ENCODE assay signal across 8 mouse cellular contexts in genomic region chr1:39478896-39479200, GRCm38 (mm10). TPM values are rescaled to one million over a fixed set of nuclear protein-coding genes. Genes with fewer than 3 reads are reported as not detected.
DNase-seq lines count a peak whose midpoint lies in the region; ATAC-seq and TF ChIP-seq lines count a peak whose summit lies in the region.

No protein-coding gene starts in this region.

- H3K79me2 ChIP-seq in heart, adult 2 months (replicated peaks; ENCODE audit: control insufficient read depth, insufficient read depth, low read length): no peaks in the 10 kb centered on the region
- no peaks in the 10 kb centered on the region for H3K79me2 ChIP-seq in CH12.LX (replicated peaks; ENCODE audit: control insufficient read depth, extremely low read depth, insufficient read depth, poor library complexity, severe bottlenecking)

- dilution Hi-C loops in CH12.LX (cut with MboI; ENCODE audit: extremely low pct_ligation_motif_present, extremely low pct_unique_long_range_greater_than_20kb, low sequenced_read_pairs): no loop called here

- no peak for TF ChIP-seq RAD21 in CH12.LX (IDR thresholded peaks at IDR 0.05; ENCODE audit: low read depth, low read length)

- intact Hi-C loops in heart, adult 2 months (cut with DNase I): loop anchor here (2.0 to 5.0 kb wide), 5 partner anchors 42 to 492 kb away; no protein-coding TSS in a partner anchor
- intact Hi-C loops in gastrocnemius, postnatal 36 days (cut with DNase I): no loop called here

- in situ Hi-C loops in CH12.LX (cut with MboI; ENCODE audit: low pct_ligation_motif_present, low pct_unique_long_range_greater_than_20kb, low sequenced_read_pairs): no loop called here

- no peaks in the 10 kb centered on the region for H3K36me3 ChIP-seq in heart, adult 2 months (ENCODE audit: control insufficient read depth, insufficient read depth, low read length)
- no peaks in the 10 kb centered on the region for H3K36me3 ChIP-seq in CH12.LX (replicated peaks in 1 of 2; ENCODE audit: control insufficient read depth in 1 of 2, insufficient read depth in 1 of 2, low read length in 1 of 2)
- H3K36me3 ChIP-seq in forebrain, embryonic 16.5 days (ENCODE audit: control insufficient read depth, insufficient read depth): no peaks in the 10 kb centered on the region
- no peaks in the 10 kb centered on the region; the same call in 1 of the 2 replicates for H3K36me3 ChIP-seq in liver, embryonic 16.5 days (ENCODE audit: control insufficient read depth, insufficient read depth)

- ATAC-seq in forebrain, embryonic 16.5 days: no peak
- no peak for ATAC-seq in liver, embryonic 16.5 days (ENCODE audit: low read depth)

- no peak overlapping the region for H3K9ac ChIP-seq in heart, adult 2 months (ENCODE audit: low read depth, low read length)
- H3K9ac ChIP-seq in CH12.LX (ENCODE audit: insufficient read depth, low read depth): 0 out of 2 replicates have a peak overlapping the region, but pooled peaks have one; percentile 35
- H3K9ac ChIP-seq in forebrain, embryonic 16.5 days (replicated peaks; ENCODE audit: low read depth, low read length): peak overlapping the region; percentile 79
- peak overlapping the region; percentile 53 for H3K9ac ChIP-seq in liver, embryonic 16.5 days (ENCODE audit: low read depth, low read length)

- peaks cover 20% of the 10 kb centered on the region for H3K9me3 ChIP-seq in CH12.LX (replicated peaks; ENCODE audit: low read length)
- no peaks in the 10 kb centered on the region for H3K9me3 ChIP-seq in forebrain, embryonic 16.5 days (ENCODE audit: control insufficient read depth, low read length)
- H3K9me3 ChIP-seq in liver, embryonic 16.5 days (replicated peaks; ENCODE audit: control insufficient read depth, low read length): no peaks in the 10 kb centered on the region

- H3K4me3 ChIP-seq in heart, adult 2 months: peak overlapping the region; percentile 54
- H3K4me3 ChIP-seq in CH12.LX (replicated peaks in 1 of 3; ENCODE audit: low read depth in 2 of 3, low read length in 2 of 3, poor library complexity in 1 of 3): peak overlapping the region in 2 of 3 experiments; percentile 55 to 78
- peak overlapping the region; percentile 82 for H3K4me3 ChIP-seq in forebrain, embryonic 16.5 days (replicated peaks; ENCODE audit: low read length)
- peak overlapping the region; percentile 82 for H3K4me3 ChIP-seq in liver, embryonic 16.5 days (ENCODE audit: low read depth, low read length)

- H3K4me1 ChIP-seq in heart, adult 2 months (ENCODE audit: control insufficient read depth, insufficient read depth, low read length): peaks cover 5% of the 10 kb centered on the region
- H3K4me1 ChIP-seq in CH12.LX (ENCODE audit: control insufficient read depth in 1 of 2, insufficient read depth in 2 of 2): peaks cover 0 to 7% of the 10 kb centered on the region in 2 experiments; a peak in 3 of 4 replicates
- H3K4me1 ChIP-seq in forebrain, embryonic 16.5 days (replicated peaks; ENCODE audit: control insufficient read depth, insufficient read depth, low read length): peaks cover 16% of the 10 kb centered on the region
- H3K4me1 ChIP-seq in liver, embryonic 16.5 days (ENCODE audit: control insufficient read depth, low read depth, low read length): peaks cover 28% of the 10 kb centered on the region

- TF ChIP-seq POLR2A in heart, adult 2 months (IDR thresholded peaks at IDR 0.05; ENCODE audit: insufficient read depth, low read depth, low read length): peak; percentile 62; the same call in 1 of the 2 replicates
- no peak for TF ChIP-seq POLR2A in CH12.LX (IDR thresholded peaks at IDR 0.05; ENCODE audit: low read depth, low read length)

- H3K4me2 ChIP-seq in CH12.LX (ENCODE audit: insufficient read depth, low read depth, poor library complexity, severe bottlenecking): peak overlapping the region; percentile 97
- H3K4me2 ChIP-seq in forebrain, embryonic 16.5 days (ENCODE audit: low read length): peak overlapping the region; percentile 88
- H3K4me2 ChIP-seq in liver, embryonic 16.5 days (ENCODE audit: low read depth, low read length): peak overlapping the region; percentile 98

- no peak for TF ChIP-seq CTCF in heart, adult 2 months (IDR thresholded peaks at IDR 0.05)
- TF ChIP-seq CTCF in CH12.LX (conservative IDR thresholded peaks at IDR 0.05 in 1 of 2, IDR thresholded peaks at IDR 0.05 in 1 of 2; ENCODE audit: low read depth in 2 of 2, low read length in 2 of 2): no peak

- H3K27me3 ChIP-seq in heart, adult 2 months (ENCODE audit: control insufficient read depth, insufficient read depth, low read length): no peaks in the 10 kb centered on the region
- H3K27me3 ChIP-seq in CH12.LX (replicated peaks): peaks cover 54% of the 10 kb centered on the region
- no peaks in the 10 kb centered on the region for H3K27me3 ChIP-seq in forebrain, embryonic 16.5 days (replicated peaks; ENCODE audit: control insufficient read depth, insufficient read depth, low read length)
- H3K27me3 ChIP-seq in liver, embryonic 16.5 days (ENCODE audit: control insufficient read depth, insufficient read depth, low read depth, low read length): no peaks in the 10 kb centered on the region

- H3K27ac ChIP-seq in heart, adult 2 months: peak overlapping the region; percentile 86
- no peak overlapping the region for H3K27ac ChIP-seq in CH12.LX (ENCODE audit: insufficient read depth, low read depth)
- peak overlapping the region; percentile 61 for H3K27ac ChIP-seq in forebrain, embryonic 16.5 days (ENCODE audit: low read length)
- H3K27ac ChIP-seq in liver, embryonic 16.5 days (ENCODE audit: low read length): peak overlapping the region; percentile 68; the same call in 1 of the 2 replicates

- TF ChIP-seq EP300 in heart, adult 2 months (IDR thresholded peaks at IDR 0.05; ENCODE audit: insufficient read depth, low read depth, low read length): 0 out of 2 replicates have a peak, but pooled peaks have one; percentile 30
- TF ChIP-seq EP300 in CH12.LX (IDR thresholded peaks at IDR 0.05; ENCODE audit: low read length): no peak

- DNase-seq in heart, adult 2 months: no peak
- DNase-seq in heart, adult 11 months: no peak
- DNase-seq in CH12.LX (ENCODE audit: extremely low read depth): no peak
- no peak for DNase-seq in gastrocnemius, postnatal 36 days
- no peak for DNase-seq in cerebellum, adult 18-20 months
- no peak for DNase-seq in thymus, postnatal 10 days (ENCODE audit: low spot score in 2 of 2)

- 5% methylated on average over 10 of the region's 10 CpGs for WGBS in heart, adult 2 months
- 5% methylated on average over 10 of the region's 10 CpGs for WGBS in forebrain, embryonic 16.5 days
- WGBS in liver, embryonic 16.5 days (ENCODE audit: insufficient replicate concordance): 7% methylated on average over 10 of the region's 10 CpGs

TF ChIP-seq in CH12.LX, 34 proteins besides CTCF, POLR2A, EP300 and RAD21:
- TF ChIP-seq E2F4 (IDR thresholded peaks at IDR 0.05; ENCODE audit: insufficient replicate concordance, low read depth, low read length) (no peak), BHLHE40 (IDR thresholded peaks at IDR 0.05; ENCODE audit: low read depth, low read length) (no peak), MAZ (IDR thresholded peaks at IDR 0.05; ENCODE audit: low read depth, low read length) (no peak), KAT2A (IDR thresholded peaks at IDR 0.05; ENCODE audit: insufficient replicate concordance, low read length) (no peak), ZMIZ1 (IDR thresholded peaks at IDR 0.05; ENCODE audit: low read depth, low read length) (no peak), MAFK (IDR thresholded peaks at IDR 0.05; ENCODE audit: insufficient replicate concordance, low read length) (no peak), TCF12 (IDR thresholded peaks at IDR 0.05; ENCODE audit: low read depth, low read length) (no peak), CHD2 (IDR thresholded peaks at IDR 0.05; ENCODE audit: low read length) (no peak), HCFC1 (IDR thresholded peaks at IDR 0.05; ENCODE audit: low read depth, low read length) (no peak), MXI1 (IDR thresholded peaks at IDR 0.05; ENCODE audit: low read depth, low read length) (no peak), GABPA (IDR thresholded peaks at IDR 0.05; ENCODE audit: insufficient replicate concordance, low read depth, low read length) (no peak), ELF1 (IDR thresholded peaks at IDR 0.05; ENCODE audit: low read depth, low read length) (no peak), ETS1 (conservative IDR thresholded peaks at IDR 0.05; ENCODE audit: low read depth, low read length) (no peak), USF1 (IDR thresholded peaks at IDR 0.05; ENCODE audit: low read depth, low read length) (no peak), PAX5 (IDR thresholded peaks at IDR 0.05; ENCODE audit: low read length) (no peak), ZC3H11A (IDR thresholded peaks at IDR 0.05; ENCODE audit: low read depth, low read length) (no peak), MEF2A (IDR thresholded peaks at IDR 0.05; ENCODE audit: borderline replicate concordance, low read depth, low read length) (no peak), USF2 (conservative IDR thresholded peaks at IDR 0.05; ENCODE audit: low read depth, low read length) (no peak), JUND (conservative IDR thresholded peaks at IDR 0.05; ENCODE audit: low read depth, low read length) (no peak)

RNA-seq across cellular contexts. Expression of gene Tbc1d8, which starts 0.3 kb away (rescaled TPM):
- 1 to 10 TPM; 5.2 to 6.1 TPM for total RNA-seq in heart, adult 2 months (2021)
- polyA plus RNA-seq in heart, adult 2 months (2012; rRNA removed): 6.3 and 8.3 TPM in 2 replicates
- 0.81 and 0.88 TPM in 2 replicates for total RNA-seq in CH12.LX (2012; rRNA removed)
- 0.16 and 0.30 TPM in 2 replicates for total RNA-seq in CH12.LX (2014; rRNA removed)
- polyA plus RNA-seq in CH12.LX (2012; ENCODE audit: insufficient read length, low read depth): 1.4 and 1.8 TPM in 2 replicates
- polyA plus RNA-seq in forebrain, embryonic 16.5 days (2015; fragmentation: Nextera tagmentation; extraction: Ambion mirVana): 10.6 and 13.0 TPM in 2 replicates
- 6.2 and 7.2 TPM in 2 replicates for polyA plus RNA-seq in liver, embryonic 16.5 days (2015; fragmentation: Nextera tagmentation; extraction: Ambion mirVana)
- 1 to 10 TPM; 6.3 to 7.8 TPM for total RNA-seq in gastrocnemius, postnatal 36 days (2021)

RNA-seq across cellular contexts. Expression of gene Cnot11, which starts 55.9 kb away (rescaled TPM):
- 10 to 100 TPM; 13.2 to 15.6 TPM for total RNA-seq in heart, adult 2 months (2021)
- polyA plus RNA-seq in heart, adult 2 months (2012; rRNA removed): 9.8 and 11.9 TPM in 2 replicates
- total RNA-seq in CH12.LX (2012; rRNA removed) (15.3 and 17.8 TPM in 2 replicates), CH12.LX (2014; rRNA removed) (28.6 and 31.8 TPM in 2 replicates)
- polyA plus RNA-seq in CH12.LX (2012; ENCODE audit: insufficient read length, low read depth): 29.9 and 34.9 TPM in 2 replicates
- 11.9 and 13.7 TPM in 2 replicates for polyA plus RNA-seq in forebrain, embryonic 16.5 days (2015; fragmentation: Nextera tagmentation; extraction: Ambion mirVana)
- polyA plus RNA-seq in liver, embryonic 16.5 days (2015; fragmentation: Nextera tagmentation; extraction: Ambion mirVana): 4.5 and 5.6 TPM in 2 replicates
- total RNA-seq in gastrocnemius, postnatal 36 days (2021): 10 to 100 TPM; 14.9 to 17.0 TPM
